Mouse (Mus musculus) brain, embryonic 14.5 days (tissue): ENCODE results near the gene Ttll6. TPM values are rescaled to one million over a fixed set of nuclear protein-coding genes. Genes with fewer than 3 reads are reported as not detected.
"Not testable (repeated sequence)": the region's sequence is repeated elsewhere in the genome, so short reads cannot be mapped to it uniquely, and the experiment has no call there.

Experiments used
- DNase-seq: peaks from one replicate; pipeline ENCODE4 v3.0.0-alpha.2; 2011; ENCODE audit warnings: low read depth
- CTCF ChIP-seq: fragments of 200-500 bp; IDR thresholded peaks from 2 replicates; pipeline ENCODE4 v1.5.1; 2012; ENCODE audit warnings: inconsistent platforms, mild to moderate bottlenecking, moderate library complexity, borderline replicate concordance; ENCODE audit not compliant: insufficient read depth, insufficient read length; ENCODE audit errors: extremely low read depth
- POLR2A ChIP-seq: fragments of 200-500 bp; IDR thresholded peaks from 2 replicates; pipeline ENCODE4 v1.6.1; 2012; ENCODE audit warnings: mild to moderate bottlenecking, inconsistent platforms, borderline replicate concordance; ENCODE audit not compliant: poor library complexity, insufficient read depth, insufficient read length, severe bottlenecking; ENCODE audit errors: extremely low read depth
- polyA plus RNA-seq: library from polyadenylated mRNA; depleted of rRNA; stranded (reverse); fragments of >200 nt; gene quantifications from 2 replicates; pipeline ENCODE4 v1.2.3, GENCODE M21; 2012; rRNA removed

Gene Ttll6
- polyA plus RNA-seq, result 0.71 and 0.86 TPM in 2 replicates

DNA sequence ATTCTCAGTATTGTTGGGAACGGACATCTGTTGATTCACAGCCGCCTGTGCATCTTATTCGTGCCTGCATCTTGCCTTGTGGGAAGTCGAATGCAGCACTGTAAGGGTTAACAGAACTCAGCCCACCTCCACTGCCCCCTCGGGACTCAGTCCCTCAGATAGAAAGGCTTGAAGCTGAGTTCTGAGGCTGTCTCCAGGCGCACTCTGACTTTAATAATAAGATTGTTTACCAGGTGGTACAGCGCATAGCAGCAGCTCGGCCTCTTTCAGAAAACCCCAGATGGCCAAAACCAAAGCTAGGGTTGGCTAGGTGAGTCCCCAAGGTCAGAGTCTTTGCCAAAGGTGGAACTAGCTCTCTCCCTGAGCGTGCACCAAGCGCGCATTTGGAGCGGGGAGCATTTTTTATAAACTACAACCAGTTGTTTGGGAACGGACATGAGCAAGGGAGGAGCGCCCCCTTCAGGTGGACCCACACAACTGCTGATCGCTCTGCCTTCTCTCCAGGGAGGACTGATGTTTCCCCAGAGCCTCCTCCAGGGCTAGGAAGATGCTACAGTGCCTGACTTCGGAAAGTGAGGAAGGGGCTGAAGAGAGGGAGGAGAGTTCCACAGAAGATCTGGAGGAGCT is at the start of gene Ttll6:
Gene Ttll6 (plus strand): TSS at position 548 of the 627 bp plus-strand sequence.
- no peak for TF ChIP-seq POLR2A
- peak; percentile 81 for TF ChIP-seq CTCF

GRCm38 (mm10) chr11:96087981-96088380 is 45.6 kb upstream of the Ttll6 start:
- TF ChIP-seq POLR2A (no peak), CTCF (no peak)
- no peak for DNase-seq

More for the DNA sequence above, at the start of gene Ttll6:
- peak; percentile 67 for DNase-seq

GRCm38 (mm10) chr11:96091073-96091472 is 42.5 kb upstream of the Ttll6 start:
- peak; percentile 42; the same call in 1 of the 2 replicates for TF ChIP-seq CTCF
- no peak for TF ChIP-seq POLR2A
- DNase-seq, result peak; percentile 56

DNA sequence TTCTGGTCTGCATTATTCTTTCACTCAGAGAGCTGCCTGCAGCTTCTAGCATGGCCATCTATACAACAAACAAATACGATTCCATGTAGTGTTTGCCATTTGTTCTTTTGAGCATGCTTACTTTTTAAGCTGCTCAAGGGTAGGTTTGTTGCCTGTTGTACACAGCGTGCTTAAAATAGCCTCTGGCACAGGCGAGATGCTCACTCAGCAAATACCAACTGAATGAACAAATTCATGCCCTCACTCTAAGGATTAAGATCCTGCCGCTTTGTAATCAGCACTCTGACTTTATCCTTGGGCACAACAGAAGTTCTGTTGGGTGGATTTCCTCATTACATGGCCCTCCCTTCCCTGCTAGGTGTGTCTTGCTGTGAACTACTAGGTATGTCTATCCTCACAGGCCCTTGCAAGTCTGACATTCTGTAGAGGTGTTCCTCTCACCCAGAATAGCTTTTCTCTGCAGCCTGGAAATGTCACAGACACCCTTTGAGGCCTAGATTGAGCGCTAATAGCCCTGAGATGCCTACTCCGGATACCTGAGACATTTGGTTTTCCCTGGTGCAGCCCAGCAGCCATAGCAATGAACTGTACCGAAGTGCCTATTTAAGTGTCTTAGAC is 40.8 kb upstream of the Ttll6 start:
- no peak for TF ChIP-seq CTCF
- peak; percentile 15 for DNase-seq

- peak; percentile 47 for DNase-seq
- no peak for TF ChIP-seq POLR2A
- TF ChIP-seq CTCF, result peak; percentile 86; the same call in 1 of the 2 replicates
These were observed 40.2 kb upstream of the Ttll6 start for GRCm38 (mm10) chr11:96093361-96093760.

DNA sequence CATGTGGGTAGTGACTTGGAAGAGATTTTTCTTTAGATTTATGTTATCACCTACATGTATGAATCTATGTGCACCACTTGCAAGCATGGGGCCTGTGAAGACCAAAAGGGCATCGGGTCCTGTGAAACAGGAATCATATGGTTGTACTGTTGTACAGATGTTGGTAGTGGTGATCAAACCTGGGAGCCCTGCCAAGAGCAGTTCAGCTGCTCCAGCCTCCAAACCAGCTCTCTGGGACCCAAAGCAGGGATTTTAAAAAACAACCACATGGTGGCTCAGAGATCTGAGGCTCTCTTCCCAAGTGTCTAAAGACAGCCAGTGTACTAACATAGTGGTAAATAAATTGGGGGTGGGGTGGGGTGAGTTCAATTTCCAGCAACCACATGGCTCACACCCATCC is 25.2 kb upstream of the Ttll6 start:
- DNase-seq, result no peak
- TF ChIP-seq POLR2A (no peak), CTCF (no peak)

DNA sequence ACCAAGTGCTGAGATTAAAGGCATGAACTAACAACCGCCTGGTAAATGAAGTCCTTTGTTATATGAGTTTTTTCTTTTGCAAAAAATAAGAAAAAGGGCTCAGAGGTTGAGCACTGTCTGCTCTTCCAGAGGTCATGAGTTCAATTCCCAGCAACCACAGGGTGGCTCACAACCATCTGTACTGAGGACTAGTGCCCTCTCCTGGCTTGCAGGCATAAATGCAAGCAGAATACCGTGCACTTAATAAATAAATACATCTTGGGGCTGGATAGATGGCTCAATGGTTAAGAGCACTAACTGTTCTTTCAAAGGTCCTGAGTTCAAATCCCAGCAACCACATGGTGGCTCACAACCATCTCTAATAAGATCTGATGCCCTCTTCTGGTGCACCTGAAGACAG is 22.6 kb upstream of the Ttll6 start:
- not testable (repeated sequence) for DNase-seq

- no peak for TF ChIP-seq POLR2A
- TF ChIP-seq CTCF, result peak; percentile 11; the same call in 1 of the 2 replicates
- no peak for DNase-seq
These were observed 21.8 kb upstream of the Ttll6 start, which contains the start of gene Calcoco2 for GRCm38 (mm10) chr11:96111751-96112150. Gene Calcoco2 (minus strand): TSS chr11:96111964.

GRCm38 (mm10) chr11:96114077-96114476 is 19.5 kb upstream of the Ttll6 start:
- no peak for TF ChIP-seq CTCF
- no peak for DNase-seq

DNA sequence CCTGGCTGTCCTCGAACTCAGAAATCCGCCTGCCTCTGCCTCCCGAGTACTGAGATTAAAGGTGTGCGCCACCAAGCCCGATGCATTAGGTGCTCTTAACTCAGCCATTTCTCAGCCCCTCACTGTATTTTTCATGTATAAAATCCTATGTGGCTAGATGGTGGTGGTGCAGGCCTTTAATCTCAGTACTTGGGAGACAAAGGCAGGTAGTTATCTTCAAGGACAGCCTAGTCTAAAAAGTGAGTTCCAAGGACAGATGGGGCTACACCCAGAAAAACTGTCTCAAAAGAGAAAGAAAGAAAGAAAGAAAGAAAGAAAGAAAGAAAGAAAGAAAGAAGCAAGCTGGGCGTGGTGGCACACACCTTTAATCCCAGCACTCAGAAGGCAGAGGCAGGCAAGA is 18.2 kb upstream of the Ttll6 start:
- no peak for DNase-seq
- TF ChIP-seq CTCF (no peak), POLR2A (no peak)

DNA sequence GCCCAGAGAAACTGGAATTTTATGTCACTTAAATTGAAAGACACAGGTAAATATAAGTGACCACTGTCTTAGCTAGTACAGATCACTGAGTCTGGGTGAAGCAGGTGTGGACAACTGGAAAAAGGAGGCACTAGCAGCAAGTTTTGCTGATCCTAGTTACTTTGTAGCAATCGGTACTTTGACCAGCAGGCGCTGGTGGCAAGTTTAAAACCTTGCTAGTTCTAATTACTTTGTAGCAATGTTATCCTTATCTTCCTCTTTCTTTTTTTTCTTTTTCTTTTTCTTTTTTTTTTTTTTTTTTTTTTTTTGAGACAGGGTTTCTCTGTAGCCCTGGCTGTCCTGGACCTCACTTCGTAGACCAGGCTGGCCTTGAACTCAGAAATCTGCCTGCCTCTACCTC is 17.5 kb upstream of the Ttll6 start:
- TF ChIP-seq POLR2A (no peak), CTCF (no peak)
- no peak for DNase-seq

DNA sequence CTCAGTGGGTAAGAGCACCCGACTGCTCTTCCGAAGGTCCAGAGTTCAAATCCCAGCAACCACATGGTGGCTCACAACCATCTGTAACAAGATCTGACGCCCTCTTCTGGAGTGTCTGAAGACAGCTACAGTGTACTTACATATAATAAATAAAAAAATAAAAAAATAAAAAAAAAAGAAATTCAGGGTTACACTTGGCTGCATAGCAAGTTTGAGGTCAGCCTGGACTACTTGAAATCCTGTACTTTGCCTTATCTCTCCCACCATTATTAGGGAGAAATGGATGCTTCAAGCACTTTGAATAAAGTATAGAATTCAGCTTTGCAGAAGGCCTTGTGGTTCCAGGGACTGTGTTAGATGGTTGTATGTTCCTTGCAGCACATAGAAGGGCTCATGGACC is 16.7 kb upstream of the Ttll6 start:
- not testable (repeated sequence) for DNase-seq

GRCm38 (mm10) chr11:96119401-96119800 is 14.2 kb upstream of the Ttll6 start:
- no peak for TF ChIP-seq CTCF
- no peak for TF ChIP-seq POLR2A
- no peak for DNase-seq

DNA sequence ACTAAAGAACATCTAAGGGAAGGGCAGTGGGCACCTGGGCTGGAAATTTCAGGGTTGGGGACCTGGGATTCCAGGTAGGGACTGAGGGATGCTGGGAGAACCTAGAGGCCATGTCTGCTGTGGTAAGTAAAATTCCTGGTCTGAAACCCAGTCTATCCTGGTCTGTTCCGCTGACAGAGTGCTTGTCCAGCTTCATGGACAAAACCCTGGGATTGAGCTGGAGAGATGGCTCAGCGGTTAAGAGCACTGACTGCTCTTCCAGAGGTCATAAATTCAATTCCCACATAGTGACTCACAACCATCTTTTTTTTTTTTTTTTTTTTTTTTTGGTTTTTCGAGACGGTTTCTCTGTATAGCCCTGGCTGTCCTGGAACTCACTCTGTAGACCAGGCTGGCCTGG is 10.8 kb upstream of the Ttll6 start:
- DNase-seq, result not testable (repeated sequence)
